Mouse (Mus musculus) G1E (cell line): ENCODE data around the gene Plxdc2.

Experiments used
- CTCF ChIP-seq: IDR thresholded peaks from 2 replicates; pipeline ENCODE4 v1.5.1; 2012; ENCODE audit warnings: low read depth, low read length, inconsistent platforms, mixed read lengths
- GATA1 ChIP-seq: IDR thresholded peaks from 2 replicates; pipeline ENCODE4 v1.6.1; 2012; ENCODE audit warnings: borderline replicate concordance, low read length, inconsistent platforms, mixed read lengths

GRCm38 (mm10) chr2:16773398-16774113 is 417.5 kb downstream of the Plxdc2 start:
- TF ChIP-seq CTCF (no peak), GATA1 (no peak)
